Mouse (Mus musculus): ENCODE data around the gene Bace2.

The Bace2 gene

DNA sequence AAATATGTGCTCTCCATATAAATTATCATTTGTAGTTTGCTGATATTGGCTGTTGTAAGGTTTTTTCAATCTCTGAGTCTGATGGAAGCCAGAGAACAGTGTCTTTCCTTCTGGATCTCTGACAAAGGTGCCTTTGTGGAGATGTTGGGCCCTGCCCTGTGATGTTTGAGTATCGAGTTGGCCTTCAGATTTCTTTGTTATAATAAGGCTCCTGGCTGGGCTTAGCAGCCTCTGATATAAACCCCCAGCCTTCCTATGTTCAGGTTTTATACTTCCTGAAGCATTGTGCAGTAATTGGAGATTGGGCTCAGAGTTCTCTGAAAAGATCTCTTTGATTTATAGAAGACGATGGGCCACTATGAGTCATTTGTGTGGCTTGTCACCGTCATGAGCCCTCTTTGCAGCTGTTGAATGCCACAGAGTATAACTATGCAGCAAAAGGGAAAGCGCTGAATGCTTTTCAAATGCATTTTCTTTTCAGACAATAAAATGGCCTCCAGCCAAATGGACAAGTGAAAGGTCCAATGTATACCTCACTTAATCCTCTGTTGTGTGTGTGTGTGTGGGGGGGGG lies 45.8 kb downstream of the Bace2 start:
- DNase-seq, result no peak

DNA sequence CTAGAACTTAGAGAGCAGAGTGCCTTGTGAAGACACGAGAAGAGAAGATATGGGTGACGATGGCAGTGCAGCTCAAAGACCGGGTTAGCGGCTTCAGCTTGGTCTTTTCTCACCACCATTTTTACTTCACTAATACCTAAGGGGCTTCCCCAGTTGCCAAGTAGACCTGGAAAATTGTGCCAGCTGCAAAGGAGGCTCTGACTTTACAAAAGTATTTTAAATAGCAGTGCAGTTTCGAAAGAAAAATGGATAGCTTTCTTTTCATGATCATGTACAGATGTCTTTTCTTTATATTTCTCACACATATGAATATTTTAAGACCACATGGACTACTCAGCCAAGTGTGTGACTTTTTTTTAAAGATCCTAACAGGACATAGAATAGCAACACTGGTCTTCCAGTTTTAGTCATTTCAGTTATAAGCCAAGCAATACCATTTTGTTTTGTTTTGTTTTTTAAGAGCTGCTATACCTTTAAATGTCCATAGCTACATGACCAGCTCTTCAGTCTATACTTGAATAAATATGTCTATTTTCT lies 49.0 kb downstream of the Bace2 start:
- no peak for DNase-seq

DNA sequence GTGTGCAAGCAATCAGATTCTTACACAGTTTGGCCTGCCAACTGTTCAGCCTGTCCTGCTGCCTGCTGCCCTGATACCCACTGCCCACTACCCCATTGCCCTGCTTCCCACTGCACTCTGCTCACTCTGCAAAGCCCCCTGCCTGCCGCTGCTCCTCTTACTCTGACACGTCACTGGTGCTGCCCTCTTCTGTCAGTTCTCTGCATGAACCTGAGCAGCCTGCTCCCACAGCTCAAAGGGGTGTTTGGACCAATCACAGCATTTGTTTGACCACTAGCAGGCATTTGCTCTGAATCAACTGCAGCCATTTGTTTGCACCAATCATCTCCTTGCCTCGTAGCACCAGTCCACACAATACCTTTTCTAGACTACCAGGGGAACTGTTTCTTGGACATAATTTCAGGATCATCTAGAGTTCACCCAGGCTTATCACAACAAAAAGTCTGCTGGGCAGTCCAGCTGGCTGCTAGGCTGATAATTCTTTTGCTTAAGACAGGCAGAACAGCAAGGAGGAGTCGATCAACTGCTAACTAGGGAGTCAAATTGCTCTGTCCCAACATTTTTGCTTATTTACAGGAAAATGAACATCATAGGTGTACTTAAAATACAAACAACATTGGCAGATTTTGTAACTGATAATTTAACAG lies 61.5 kb downstream of the Bace2 start:
- DNase-seq, result peak; percentile 6 to 19

DNA sequence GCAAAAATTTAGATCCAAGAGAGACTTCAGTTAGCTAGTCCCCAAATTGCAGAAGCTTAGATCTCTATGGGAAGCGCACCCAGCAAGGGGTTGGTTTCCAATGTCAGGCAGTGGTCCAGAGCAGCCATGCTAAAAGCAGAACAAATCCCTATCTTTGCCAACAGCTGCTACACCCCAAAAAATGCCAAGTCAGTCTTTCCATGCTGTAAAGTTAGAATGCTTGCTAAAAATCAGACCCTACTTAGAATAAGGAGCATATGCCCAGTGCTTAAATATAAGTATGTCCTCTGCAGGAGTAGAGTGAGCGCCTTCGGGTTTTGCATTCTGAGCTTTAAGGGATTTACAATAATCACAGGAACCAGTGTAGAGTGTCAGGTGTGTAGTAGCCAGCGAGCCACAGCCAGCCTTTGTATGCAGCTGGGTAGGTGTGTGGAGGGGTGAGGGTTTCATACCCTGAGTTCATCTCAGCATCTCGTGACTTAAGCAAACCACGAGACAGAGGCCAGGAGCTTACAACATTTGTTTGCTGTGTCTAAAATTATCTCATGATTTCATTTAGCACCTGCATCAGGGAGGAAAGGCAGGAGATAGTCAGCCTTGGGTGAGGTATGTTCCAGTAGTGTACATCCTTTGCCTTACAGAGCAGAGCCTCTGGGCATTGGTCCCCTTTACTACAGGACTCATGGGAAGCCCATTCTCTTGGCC lies 62.4 kb downstream of the Bace2 start:
- no peak for DNase-seq

DNA sequence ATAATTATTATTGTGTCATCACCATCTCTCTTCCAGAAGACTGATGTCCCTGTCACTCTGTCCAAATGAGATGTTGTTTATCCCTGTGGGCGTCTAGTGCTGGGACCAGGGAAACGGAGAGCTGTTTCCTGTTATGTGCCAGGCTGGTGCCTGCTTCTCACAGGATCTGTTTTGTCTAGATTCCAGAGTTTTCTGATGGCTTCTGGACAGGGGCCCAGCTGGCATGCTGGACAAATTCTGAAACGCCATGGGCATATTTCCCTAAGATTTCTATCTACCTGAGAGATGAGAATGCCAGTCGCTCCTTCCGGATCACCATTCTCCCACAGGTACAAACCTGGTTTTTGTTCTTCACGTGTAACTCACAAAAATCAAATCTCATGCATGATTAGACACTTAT lies 65.1 kb downstream of the Bace2 start:
- DNase-seq, result no peak

DNA sequence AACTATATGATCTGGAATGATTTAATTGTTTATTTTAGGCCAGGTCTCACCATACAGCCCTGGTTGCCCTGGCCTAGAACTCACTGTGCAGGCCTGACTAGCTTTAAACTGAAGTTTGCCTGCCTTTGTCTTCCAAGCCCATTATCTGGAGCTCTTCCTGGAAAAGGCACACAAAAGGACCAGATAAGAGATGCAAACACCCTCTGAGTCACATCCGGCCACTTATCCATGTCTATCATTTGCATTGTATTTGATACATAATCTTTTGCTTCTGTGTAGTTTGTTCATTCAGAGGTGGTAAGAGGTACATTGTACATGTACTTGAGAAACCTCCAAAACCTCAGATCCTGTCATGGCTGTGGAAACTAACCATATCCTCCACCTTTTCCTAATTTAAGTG lies 67.1 kb downstream of the Bace2 start:
- no peak for DNase-seq

DNA sequence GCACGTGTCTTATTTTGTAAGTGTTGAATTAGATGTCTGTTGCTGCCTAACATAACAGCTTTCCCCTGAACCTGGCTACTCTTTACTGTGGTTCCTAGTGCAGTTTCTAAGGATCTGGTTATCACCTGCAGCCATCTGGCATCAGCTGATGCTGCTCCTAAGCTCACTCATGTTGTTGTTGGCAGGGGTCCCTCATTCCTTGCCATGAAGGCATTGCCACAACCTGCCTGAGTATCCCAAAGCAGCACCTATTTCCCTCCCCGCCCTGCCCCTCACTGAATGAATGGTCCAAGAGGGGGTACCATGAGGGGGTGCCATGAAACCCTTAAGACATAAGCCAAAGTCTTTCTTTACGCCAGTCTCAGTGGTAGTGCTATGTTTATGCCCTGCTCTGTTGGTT lies 71.5 kb downstream of the Bace2 start:
- no peak for DNase-seq

DNA sequence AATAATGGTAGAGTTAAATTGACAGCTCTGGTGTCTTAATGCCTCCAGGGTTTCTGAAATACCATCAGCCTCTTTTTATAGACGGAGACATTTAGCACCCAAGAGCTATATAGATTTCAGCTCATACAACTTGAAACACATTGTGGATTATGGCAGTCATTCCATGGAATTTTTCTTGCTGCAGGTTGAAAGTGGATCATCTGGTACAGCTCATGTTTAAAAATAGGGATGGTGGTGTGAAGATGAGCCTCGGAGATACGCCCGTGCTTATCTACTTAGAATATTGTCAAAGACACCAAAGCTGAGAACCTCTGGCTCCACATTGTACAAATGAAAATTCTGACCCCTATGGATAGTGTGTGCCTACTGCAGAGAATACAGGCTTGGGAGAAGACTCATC lies 73.5 kb downstream of the Bace2 start:
- no peak for DNase-seq

DNA sequence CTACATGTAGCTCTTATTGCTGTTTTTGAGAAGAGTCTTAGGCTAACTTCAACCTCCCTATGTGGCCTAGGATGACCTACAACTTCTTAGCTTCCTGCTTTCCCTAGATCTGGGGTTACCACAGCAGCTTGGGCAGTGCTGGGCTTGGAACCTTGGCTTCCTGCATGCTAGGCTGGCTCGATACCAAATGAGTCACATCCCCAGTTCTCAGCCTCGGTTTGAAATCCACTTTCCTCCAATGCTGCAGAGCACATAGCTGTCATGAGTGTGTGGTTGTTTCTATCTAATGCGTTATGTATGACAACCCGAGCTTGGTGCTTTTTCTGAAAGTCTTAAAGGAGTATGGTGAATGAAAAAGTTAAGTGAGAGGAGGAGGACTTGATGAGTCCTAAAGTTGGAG lies 74.8 kb downstream of the Bace2 start:
- DNase-seq, result peak in 1 of 2 experiments; percentile 4

DNA sequence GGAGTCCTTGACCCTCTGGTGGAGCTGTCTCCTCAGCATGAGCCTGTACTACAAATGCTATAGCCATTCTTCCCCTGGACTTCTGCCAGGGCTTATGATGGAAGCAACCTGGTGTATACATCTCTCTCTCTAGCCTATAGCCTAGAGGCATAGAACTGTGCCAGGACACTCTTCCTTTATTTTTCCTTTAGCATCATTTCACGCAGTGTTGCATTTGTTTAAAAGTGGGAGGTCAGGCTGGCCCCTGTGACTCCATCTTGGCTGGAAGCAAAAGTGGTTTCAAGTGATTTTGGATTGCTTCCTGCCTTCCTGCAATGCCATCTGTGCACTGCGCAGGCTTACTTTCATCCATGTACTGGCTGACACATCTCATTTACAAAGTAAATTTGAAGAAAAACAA lies 77.7 kb downstream of the Bace2 start:
- peak; percentile 12 to 13 for DNase-seq

DNA sequence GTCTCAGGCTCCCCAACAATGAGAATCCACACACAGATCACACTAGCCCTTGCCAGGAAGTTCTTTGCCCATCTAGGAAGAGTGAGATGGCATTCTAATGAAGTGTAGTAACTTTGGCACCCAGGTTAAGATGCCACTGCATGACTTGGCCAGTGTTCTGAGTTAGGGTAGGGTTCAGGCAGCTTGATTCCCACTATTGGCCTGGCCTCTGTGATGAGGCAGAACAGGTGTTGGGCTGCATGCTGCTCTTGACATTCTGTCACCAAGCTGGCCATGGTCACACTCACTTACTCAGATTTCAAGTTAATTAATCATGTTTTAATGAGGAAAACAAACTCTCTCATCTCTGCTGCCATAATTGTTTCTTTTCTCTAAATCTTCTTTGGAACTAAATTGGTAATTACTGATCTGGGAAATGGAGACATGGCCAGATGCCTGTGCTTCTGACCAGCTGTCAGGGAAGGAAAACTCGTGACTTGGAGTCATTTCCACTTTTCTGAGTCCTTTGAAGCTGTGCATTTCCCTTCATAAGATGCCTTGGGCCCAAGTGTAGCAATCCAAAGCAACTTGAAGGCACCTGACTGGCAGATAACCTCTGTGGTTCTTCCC lies 81.0 kb downstream of the Bace2 start:
- DNase-seq, result no peak

DNA sequence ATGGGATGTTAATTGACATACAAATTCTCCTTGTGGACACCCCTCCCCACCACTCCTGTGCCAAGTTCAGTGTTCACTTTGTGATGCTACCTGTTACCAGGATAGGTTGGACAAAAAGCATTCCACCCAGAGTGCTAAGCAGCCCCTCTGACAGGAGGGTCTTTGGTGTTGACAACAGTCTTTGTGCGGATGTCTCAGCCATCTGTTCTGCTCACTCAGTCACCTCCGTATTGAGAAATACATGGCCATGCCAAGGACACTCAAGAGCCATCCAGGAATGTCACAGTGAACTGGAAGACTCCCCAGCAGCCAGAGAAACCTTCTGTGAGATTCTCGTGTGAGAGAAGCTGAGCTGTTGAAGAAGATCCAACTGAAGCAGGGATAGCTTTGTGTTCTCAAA lies 81.6 kb downstream of the Bace2 start:
- no peak for DNase-seq

DNA sequence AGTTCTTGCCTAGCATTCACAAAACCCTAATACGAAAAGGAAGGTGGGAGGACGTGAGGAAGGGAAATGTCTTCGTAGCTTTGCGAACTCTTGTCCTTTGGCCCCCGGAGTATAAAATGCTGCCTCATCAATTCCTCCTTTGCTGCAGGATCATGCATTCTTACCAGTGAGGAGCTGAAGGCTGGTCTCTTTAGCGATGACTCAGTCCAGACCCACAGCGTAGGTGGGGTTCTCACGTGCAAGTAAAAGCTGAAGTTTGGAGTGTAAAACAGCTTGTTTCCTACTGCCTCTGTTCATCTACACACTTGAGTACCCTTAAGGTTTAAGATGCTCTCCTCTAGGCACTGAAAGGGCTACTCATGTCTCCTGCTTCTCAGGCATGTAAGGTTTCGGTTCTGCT lies 85.4 kb downstream of the Bace2 start:
- DNase-seq, result no peak

DNA sequence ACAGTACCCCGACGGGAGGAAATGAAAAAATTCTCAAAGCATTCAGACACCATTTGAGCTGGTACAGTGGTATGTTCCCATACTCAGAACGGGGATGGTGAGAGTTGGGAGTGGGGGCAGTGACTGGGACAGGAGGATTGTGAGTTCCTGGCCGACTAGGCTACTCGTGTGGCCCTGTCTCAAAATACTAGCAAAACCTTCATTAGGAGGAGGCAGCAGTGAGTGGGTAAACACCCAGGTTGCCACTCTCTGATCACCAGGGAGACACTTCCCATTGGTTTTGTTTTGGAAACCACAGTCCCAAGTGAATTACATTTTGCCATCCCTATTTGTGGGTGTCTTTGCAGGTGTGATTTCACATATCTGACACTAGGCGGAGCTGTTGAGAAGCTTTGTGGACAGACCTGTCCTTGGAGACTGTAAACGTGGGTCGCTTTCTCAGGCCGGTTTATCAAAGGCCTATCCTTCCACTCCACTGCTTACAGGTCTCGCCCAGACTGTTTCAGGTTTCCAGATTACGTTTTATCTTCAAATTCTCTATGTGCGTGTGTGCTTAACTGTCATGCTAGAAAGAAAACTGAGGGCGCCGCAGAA lies 87.2 kb downstream of the Bace2 start:
- peak; percentile 27 to 33 for DNase-seq

DNA sequence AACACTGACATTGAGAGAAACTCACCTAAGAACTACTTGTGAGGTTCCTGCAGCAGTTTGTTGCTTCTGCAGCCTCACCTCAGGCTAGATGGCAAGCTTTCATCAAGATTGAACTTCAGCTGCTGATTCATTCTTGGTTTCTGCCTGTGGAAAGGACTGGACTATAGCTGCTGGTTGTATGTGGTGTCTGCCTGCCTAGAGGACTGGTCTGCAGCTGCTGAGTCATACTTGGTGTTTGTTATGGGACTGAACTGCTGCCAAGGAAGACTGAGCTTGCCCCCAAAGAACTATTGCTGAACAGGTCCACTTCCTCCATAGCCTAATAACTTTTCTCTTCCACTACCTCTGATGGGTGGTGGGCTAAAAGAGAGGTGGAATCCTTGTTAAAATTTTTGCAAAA lies 90.8 kb downstream of the Bace2 start:
- no peak for DNase-seq

DNA sequence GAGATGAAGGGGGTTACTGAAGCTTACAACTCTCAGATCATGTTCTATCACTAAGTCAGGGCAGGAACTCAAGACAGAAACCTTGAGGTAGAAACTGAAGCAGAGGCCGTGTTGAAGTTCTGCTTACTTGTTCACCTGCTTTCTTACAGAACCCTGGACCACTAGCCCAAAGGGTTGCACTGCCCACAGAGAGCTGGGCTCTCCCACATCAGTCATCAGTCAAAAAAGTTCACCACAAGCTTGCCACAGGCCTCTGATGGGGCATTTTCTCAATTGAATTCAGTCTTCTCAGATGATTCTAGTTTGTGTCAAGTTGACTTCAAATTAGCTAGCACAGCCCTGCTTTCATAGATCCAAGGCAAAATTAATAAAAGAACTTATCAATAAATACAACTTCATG lies 103.3 kb downstream of the Bace2 start:
- no peak for DNase-seq

DNA sequence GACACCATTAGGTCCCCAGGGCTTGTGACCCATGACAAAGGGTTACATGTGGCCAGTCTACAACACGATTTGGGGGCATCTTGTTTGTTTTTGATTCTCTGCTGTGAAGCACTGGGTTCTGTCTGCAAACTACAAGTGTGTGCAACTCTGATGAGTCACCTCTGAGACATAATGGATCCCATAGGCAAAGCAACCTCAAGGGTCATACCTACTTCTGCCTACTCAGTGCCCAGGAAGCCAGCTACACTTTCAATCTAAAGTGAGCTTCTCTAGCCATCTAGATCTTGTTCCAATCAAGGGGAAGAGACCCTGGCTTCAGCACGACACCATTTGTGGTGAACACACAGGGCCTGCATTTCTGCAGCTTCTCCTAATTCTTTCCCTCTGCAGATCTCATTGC lies 104.7 kb downstream of the Bace2 start:
- no peak for DNase-seq

DNA sequence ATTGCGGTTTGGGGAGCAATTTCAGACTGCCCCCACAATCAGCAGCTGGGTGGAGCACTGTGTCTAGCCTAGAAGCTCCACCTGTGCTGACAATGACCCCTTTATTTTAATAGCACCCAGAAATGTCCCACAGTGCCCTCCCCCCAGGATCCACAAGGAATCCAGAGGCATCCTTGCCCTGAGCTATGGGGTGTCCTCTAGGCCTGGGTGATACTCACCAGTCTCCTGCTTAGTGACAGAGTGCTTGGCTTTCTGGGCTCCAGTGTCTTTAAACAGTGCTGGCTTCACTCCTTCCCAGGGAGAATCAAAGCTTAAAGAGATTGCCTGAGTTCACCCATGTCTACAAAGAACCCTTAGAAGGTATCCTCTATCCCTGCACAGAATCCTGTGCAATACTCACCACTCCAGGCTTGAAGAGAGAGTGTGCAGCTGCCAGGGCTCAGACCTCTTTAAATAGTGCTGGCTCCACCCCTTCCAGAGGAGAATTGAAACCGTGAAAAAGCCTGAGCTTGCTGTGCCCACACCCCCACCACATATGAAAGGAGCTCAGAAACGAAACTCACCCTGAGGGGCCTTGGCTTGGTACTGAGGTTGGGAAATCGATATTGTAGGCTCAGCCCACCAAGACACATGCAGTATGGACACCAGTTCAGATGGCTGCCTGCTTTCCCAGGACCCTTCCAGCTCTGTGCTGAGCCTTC lies 106.1 kb downstream of the Bace2 start, which contains the start of gene Mx1:
Mx1 (minus strand) TSS at position 427 of the 701 bp plus-strand sequence.
- DNase-seq, result no peak

DNA sequence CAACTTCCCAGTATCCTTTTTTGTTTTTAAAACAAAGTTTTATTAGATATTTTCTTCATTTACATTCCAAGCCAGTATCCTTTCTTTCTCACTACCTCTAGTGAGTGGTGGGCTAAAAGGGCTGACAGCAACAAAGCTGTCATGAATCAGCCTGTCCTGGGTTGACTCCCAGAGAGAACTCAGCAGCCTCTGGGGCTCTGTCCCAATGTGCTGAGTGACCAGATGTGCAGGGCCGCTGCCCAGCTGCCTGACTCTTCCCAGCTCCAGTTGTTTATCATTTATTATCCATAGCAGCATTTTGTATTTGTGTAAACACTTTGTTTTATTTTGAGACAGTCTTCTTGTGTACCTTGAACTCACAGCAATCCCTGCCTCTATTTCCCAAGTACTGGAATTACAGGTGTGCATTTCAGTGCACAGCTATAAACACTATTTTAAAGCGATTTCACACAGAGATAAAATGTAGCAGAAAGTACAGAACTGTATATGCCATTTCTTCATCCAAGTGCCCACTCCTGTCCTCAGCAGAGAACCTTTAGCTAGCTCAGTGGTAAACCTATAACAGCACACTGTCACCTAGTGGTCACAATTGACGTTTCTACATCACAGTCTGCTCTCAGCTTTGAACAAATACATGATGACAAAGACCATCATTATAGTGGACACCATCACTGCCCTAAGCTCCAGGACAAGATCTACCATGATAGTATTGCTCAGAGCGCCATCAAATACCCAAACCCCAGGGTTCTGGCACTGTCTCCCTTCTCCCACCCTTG lies 109.8 kb downstream of the Bace2 start:
- no peak for DNase-seq

DNA sequence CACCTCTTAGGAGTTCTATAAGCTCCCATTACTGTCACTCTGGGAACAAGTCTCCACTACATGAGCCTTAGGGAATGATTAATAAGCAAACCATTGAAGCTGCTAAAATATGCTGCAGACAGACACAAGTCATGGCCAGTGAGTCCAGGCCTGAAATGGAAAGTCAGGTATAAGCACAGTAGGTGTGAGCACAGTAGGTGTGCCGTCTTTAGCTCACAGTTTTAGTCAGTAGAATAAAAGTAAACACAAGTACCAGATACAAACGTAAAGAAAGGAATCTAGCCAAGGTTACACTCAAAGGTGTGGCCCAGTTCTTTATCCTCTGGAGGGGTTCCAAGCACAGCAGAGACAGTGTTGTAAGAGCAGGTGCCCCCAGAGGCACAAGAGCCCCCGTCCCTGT lies 110.9 kb downstream of the Bace2 start:
- DNase-seq, result no peak

DNA sequence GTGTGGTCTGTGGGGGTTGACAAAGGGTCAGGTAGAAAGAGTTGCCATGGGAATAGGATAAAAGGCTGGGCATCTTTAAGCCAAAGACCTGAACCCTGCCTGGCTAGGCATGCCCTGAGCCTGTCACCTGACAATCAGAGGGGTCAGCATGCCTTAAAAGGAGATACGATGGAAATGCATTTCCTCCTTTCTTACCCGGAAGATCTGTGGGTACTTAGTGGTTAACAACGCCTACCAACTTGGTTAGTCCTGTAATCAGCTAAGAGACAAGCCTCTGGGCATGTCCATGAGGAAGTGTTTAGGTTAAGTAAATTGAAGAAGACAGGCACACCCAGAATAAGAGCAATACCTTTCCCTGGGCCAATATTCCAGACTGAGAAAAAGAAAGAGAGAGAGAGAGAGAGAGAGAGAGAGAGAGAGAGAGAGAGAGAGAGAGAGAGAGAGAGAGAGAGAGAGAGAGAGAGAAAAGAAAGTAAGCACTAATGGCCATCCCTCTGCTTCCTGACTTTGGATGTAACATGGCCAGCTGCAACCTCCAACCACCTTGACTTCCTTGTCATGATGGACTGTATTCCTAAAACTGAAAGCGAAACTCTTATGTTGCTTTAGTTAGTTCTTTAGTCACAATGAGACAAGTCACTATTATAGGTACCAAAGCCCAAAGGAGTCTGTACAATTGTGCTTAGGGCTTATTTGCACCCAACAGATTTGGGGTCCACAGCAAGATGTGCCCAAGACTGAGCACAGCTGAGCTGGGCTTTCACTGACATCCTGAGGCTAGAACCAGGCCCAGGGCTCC lies 111.7 kb downstream of the Bace2 start:
- no peak for DNase-seq
